Mouse (Mus musculus) embryonic facial prominence, embryonic 14.5 days (tissue): ENCODE results near the gene Mrpl53. TPM values are rescaled to one million over a fixed set of nuclear protein-coding genes. Genes with fewer than 3 reads are reported as not detected.

ENCODE experiments used
- ATAC-seq: fragments of 200-750 bp; cut with Nextera tagmentation; 2 replicates; pipeline ENCODE4 v1.8.0; 2017; ENCODE audit warnings: low read depth, moderate number of reproducible peaks, moderate TSS enrichment
- DNase-seq: peaks from one replicate; pipeline ENCODE4 v3.0.0-alpha.2; 2015; ENCODE audit warnings: low spot score
- H3K27ac ChIP-seq: fragments of 300-500 bp; sonication (generic); replicated peaks from 2 replicates; pipeline ENCODE4 v1.5.1; 2014; ENCODE audit warnings: low read depth, mild to moderate bottlenecking, low read length, moderate library complexity
- H3K27me3 ChIP-seq: fragments of 300-500 bp; sonication (generic); replicated peaks from 2 replicates; pipeline ENCODE4 v1.6.1; 2014; ENCODE audit warnings: low read length; ENCODE audit not compliant: control insufficient read depth, insufficient read depth
- H3K36me3 ChIP-seq: fragments of 300-500 bp; sonication (generic); 2 replicates; pipeline ENCODE4 v1.6.1; 2014; ENCODE audit warnings: low read length, mixed read lengths; ENCODE audit not compliant: control insufficient read depth, insufficient read depth
- H3K4me1 ChIP-seq: fragments of 300-500 bp; sonication (generic); 2 replicates; pipeline ENCODE4 v1.6.1; 2014; ENCODE audit warnings: antibody characterized with exemption, low read length; ENCODE audit not compliant: control insufficient read depth, insufficient read depth
- H3K4me2 ChIP-seq: fragments of 300-500 bp; sonication (generic); 2 replicates; pipeline ENCODE4 v1.6.1; 2014; ENCODE audit warnings: low read depth, mild to moderate bottlenecking, low read length, moderate library complexity, mixed read lengths
- H3K4me3 ChIP-seq: fragments of 300-500 bp; sonication (generic); 2 replicates; pipeline ENCODE4 v1.5.1; 2014; ENCODE audit warnings: low read depth, mild to moderate bottlenecking, low read length
- H3K9ac ChIP-seq: fragments of 300-500 bp; sonication (generic); 2 replicates; pipeline ENCODE4 v1.6.1; 2014; ENCODE audit warnings: low read depth, mild to moderate bottlenecking, low read length, moderate library complexity, mixed read lengths
- H3K9me3 ChIP-seq: fragments of 300-500 bp; sonication (generic); 2 replicates; pipeline ENCODE4 v1.6.1; 2016; ENCODE audit warnings: low read length; ENCODE audit not compliant: control insufficient read depth
- WGBS: fragments of 180-500 bp; shearing (Covaris S2); extraction: QIAGEN DNeasy Blood & Tissue Kit; methylation state at CpG from one replicate; pipeline ENCODE4 v1.1.7; 2014; 5-methylcytosine and 5-hydroxymethylcytosine counted together
- polyA plus RNA-seq: library from polyadenylated mRNA; unstranded; fragments of >200 nt; fragmentation: Nextera tagmentation; extraction: Ambion mirVana; gene quantifications from 2 replicates; pipeline ENCODE4 v1.2.1, GENCODE M21; 2014

Gene Mrpl53
- polyA plus RNA-seq, 1 experiment from 2014 or later: 145 TPM

DNA sequence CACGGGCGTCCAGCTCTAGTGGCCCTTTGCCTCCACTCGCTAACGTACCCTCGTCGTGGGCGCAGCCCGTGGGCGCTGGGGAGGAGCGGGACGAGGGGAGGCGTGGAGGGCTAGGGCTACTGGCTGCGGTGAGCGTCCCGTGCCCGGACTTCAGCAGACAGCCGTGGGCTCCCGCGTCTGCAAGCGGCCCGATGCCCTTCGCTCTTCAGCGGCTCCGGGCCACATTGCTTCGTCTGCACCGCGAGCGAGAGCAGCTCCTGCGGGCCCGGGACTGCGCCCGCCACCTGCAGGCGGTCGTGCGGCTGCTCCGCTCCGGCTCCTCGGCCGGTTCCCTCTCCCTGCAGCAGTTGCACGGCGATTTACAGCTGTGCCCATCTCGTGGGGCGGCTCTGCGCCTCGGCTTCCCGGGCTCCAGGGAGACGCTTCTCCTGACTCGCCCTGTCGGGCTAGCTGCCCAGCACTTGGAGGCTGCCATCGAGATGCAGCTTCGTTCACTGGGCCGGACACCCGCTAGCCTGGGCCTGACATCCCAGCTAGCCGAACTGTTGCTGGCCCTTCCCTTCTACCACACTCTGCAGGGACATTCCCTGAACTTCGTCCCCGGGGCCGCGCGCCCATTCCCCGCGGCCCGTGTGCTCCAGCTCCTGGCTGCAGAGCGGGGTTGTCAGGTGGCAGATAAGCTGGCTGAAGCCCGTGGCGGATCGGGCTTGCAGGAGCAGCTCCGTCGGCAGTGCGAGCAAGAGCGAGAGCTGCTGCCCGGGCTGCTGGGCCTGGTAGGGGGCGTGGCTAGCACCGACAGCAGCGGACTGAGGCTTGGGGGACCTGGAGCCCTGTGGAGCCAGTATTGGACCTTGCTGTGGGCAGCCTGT, 6.9 kb upstream of the Mrpl53 start:
- DNase-seq (peak; percentile 79), ATAC-seq (peak; percentile 82)
- H3K9ac ChIP-seq: peak overlapping the region; percentile 73
- H3K27ac ChIP-seq: peak overlapping the region; percentile 74
- H3K36me3 ChIP-seq: 0 out of 2 replicates have a peak, but pooled peaks cover 3% of the 10 kb centered on the region
- peaks cover 5% of the 10 kb centered on the region; the same call in 1 of the 2 replicates for H3K4me1 ChIP-seq
- H3K4me3 ChIP-seq: peak overlapping the region; percentile 73
- H3K4me2 ChIP-seq: peak overlapping the region; percentile 97
- H3K27me3 ChIP-seq: 0 out of 2 replicates have a peak, but pooled peaks cover 5% of the 10 kb centered on the region
- H3K9me3 ChIP-seq: no peaks in the 10 kb centered on the region
- under 1% methylated on average over 58 of the region's 74 CpGs for WGBS

DNA sequence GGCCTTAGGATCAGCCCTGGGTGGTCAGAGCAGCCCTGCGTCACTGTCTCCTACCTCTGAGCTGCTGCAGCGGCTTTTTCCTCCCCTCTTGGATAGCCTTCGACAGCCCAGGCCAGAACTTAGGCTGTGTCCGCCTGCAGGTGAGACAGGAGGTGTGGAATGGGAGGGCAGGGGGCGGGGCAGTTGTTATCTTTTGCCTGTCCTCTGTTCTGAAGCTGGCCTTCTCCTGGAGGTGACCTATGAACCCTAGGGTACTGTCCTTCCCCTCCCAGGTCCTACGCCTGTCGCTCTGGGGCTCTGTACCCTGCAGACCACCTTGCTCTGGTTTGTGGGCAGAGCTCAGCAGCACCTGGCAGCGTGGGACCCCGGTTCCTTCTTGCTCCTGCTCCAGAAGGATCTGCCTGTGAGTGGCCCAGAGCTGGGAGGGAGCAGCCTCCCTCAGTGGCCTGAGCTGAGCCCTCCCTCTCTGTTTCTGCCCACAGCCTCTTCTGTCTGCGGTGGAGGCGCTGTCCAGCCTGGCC, 5.7 kb upstream of the Mrpl53 start:
- Histone ChIP-seq H3K9ac (peak overlapping the region; percentile 73), H3K9me3 (no peaks in the 10 kb centered on the region), H3K27ac (no peak overlapping the region), H3K4me1 (peaks cover 9% of the 10 kb centered on the region), H3K4me3 (no peak overlapping the region), H3K4me2 (peak overlapping the region; percentile 97), H3K27me3 (0 out of 2 replicates have a peak, but pooled peaks cover 5% of the 10 kb centered on the region), H3K36me3 (0 out of 2 replicates have a peak, but pooled peaks cover 3% of the 10 kb centered on the region)
- ATAC-seq (no peak), DNase-seq (no peak)
- WGBS: 52% methylated on average over 11 of the region's 11 CpGs

DNA sequence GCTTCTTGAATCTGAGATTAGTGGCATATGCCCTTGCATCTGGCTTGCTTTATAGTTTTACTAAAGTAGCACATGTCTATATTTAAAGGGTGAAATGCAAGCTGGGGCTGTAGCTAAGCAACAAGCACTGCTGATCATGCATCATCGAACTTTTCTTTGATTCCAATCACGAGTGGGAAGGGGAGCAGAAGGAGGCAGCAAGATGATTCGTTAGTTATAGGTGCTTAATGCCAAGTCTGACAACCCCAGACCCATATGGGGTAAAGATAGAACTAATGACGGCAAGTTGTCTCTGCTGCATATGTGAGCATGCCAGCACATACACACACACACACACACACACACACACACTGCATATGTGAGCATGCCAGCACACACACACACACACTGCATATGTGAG, 4.7 kb upstream of the Mrpl53 start:
- Histone ChIP-seq H3K9ac (no peak overlapping the region), H3K4me1 (peaks cover 12% of the 10 kb centered on the region), H3K4me2 (no peak overlapping the region), H3K27me3 (0 out of 2 replicates have a peak, but pooled peaks cover 5% of the 10 kb centered on the region), H3K36me3 (0 out of 2 replicates have a peak, but pooled peaks cover 3% of the 10 kb centered on the region), H3K4me3 (no peak overlapping the region), H3K27ac (no peak overlapping the region), H3K9me3 (no peaks in the 10 kb centered on the region)
- 67% methylated on average over 4 of the region's 4 CpGs for WGBS
- no peak for DNase-seq
- ATAC-seq: no peak

DNA sequence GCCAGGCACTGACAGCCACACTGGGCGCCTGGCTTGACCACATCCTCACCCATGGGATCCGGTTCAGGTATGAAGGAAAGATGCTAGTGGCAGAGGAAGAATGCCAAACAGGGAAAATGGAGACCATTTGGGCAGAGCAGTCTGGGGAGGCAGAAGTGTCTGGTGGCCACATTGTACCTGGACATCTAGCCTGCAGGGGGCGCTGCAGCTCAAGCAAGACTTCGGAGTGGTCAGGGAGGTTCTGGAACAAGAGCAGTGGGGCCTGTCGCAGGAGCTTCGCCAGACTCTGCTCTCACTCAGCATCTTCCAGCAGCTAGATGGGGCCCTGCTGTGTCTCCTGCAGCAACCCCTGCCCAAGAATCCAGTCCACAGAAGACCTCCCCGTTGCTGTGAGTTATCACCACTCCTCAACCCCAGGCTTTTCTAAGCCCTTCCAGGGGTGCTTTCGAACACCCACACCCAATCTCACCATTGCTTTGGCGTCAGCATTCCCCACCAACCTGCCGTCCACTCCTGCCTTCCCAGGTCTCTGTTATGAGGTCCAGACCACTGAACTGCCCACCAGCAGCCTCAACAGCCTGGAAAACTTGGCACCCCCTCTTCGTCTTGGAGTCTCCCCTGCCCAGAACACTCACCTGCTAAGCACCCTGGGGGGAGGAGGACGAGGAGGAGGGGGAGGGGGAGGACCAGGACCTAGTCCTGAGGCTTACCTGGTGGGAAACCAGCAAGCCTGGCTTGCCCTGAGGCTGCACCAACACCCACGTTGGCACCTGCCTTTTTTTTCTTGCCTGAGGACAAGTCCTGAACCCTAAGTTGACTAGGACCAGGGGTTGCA, 1.1 kb upstream of the Mrpl53 start:
- DNase-seq (peak; percentile 75), ATAC-seq (peak; percentile 48)
- peaks cover 7% of the 10 kb centered on the region; the same call in 1 of the 2 replicates for H3K36me3 ChIP-seq
- H3K4me1 ChIP-seq: peaks cover 16% of the 10 kb centered on the region
- H3K9me3 ChIP-seq: no peaks in the 10 kb centered on the region
- peak overlapping the region; percentile 90 for H3K4me2 ChIP-seq
- H3K4me3 ChIP-seq: peak overlapping the region; percentile 91
- H3K27me3 ChIP-seq: no peaks in the 10 kb centered on the region
- 35% methylated on average over 12 of the region's 13 CpGs for WGBS
- peak overlapping the region; percentile 86 for H3K9ac ChIP-seq
- H3K27ac ChIP-seq: peak overlapping the region; percentile 67; the same call in 1 of the 2 replicates

DNA sequence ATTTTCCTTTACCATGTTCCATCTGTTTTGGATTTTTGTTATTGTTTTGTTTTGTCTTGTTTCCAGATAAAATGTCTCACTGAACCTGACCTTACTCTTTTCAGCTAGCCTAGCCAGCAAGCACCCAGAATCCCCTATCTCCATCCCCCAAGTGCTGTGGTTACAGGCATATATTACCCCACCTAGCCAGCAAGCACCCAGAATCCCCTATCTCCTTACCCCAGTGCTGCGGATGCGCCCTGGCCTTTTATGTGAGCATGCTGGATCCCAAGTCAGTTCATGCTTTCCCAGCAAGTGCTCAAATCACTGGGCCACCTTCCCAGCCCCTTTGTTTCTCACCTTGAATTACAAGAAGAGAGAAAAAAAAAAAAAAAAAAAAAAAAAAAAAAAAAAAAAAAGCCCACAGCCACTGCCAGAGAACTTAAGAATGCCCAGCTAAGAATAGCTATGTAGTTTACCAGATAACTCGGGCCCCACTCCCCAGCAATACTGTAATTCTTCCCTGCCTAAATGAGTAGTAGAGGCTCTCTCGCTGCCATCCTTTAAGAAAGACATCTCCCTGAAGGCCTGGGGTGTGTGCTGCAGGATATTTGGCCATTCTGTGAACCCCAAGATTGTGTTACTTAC, 2.8 kb downstream of the Mrpl53 start:
- Histone ChIP-seq H3K4me3 (no peak overlapping the region), H3K27me3 (no peaks in the 10 kb centered on the region), H3K4me1 (peaks cover 19% of the 10 kb centered on the region), H3K9me3 (no peaks in the 10 kb centered on the region), H3K36me3 (peaks cover 4% of the 10 kb centered on the region; the same call in 1 of the 2 replicates), H3K9ac (no peak overlapping the region), H3K4me2 (no peak overlapping the region), H3K27ac (no peak overlapping the region)
- DNase-seq (no peak), ATAC-seq (no peak)
- 88% methylated on average over 4 of the region's 4 CpGs for WGBS

DNA sequence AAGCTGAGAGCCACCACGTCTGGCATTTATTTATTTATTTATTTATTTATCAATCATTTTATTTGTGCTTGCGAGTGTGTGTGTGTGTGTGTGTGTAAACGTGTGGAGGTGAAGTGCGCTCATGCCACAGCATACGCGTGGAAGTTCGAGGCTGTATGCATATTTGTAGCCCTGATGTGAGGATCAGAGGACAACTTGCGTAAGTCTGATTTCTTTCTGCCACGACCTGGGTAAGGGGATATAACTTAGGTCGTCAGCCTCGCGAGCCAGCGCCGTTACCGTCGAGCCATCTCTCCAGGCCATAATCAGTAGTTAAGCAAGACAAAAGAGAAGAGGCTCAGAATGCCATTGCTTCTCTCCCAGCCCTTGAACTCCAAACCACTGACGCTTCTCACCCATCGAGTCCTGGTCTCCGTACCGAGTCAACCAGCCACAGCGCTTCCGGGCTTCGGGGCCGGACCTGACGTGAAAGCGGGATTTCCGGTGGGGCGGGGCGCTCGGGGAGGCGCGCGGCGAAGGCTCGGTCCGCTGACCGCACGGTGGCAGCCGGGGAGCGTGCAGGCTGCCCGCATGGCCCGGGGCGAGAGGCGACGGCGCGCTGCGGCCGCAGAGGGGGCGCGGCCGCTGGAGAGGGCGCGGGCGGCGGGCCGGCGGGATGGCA, 6.3 kb downstream of the Mrpl53 start, which contains the start of gene Mogs:
TSS of gene Mogs (plus strand) at position 486 of the 661 bp plus-strand sequence.
- H3K9ac ChIP-seq: peak within 1 kb of the TSS; percentile 85
- no peaks in the 10 kb centered on the region for H3K27me3 ChIP-seq
- peaks cover 31% of the 10 kb centered on the region for H3K36me3 ChIP-seq
- H3K27ac ChIP-seq: peak within 1 kb of the TSS; percentile 77
- H3K9me3 ChIP-seq: no peaks in the 10 kb centered on the region
- under 1% methylated on average over 39 of the region's 58 CpGs for WGBS
- DNase-seq: peak; percentile 95
- peak within 1 kb of the TSS; percentile 74 for H3K4me2 ChIP-seq
- ATAC-seq: peak; percentile 93
- peak within 1 kb of the TSS; percentile 60 for H3K4me3 ChIP-seq
- H3K4me1 ChIP-seq: peaks cover 15% of the 10 kb centered on the region

DNA sequence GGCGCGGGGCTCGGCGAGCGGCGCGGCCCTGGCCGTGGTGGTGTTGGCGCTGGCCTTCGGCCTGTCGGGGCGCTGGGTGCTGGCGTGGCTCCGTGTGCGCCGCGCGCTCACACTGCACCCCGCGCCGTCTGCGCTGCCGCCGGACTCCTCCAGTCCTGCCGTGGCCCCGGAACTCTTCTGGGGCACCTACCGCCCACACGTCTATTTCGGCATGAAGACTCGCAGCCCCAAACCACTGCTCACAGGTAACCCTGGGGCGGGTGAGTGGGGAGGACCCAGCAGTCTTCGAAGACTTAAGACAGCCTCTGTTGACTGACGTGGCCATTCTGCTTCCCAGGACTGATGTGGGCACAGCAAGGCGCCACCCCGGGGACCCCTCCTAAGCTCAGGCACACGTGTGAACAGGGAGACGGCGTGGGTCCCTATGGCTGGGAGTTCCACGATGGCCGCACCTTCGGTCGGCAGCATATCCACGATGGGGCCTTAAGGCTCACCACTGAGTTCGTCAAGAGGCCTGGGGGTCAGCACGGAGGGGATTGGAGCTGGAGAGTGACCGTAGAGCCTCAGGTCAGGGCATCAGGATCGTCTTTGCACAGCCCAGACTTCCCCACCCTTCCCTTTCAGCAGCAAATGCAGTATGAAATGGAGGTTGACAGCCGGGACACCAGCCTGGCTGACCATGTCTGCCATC, 7.0 kb downstream of the Mrpl53 start:
- Histone ChIP-seq H3K27me3 (no peaks in the 10 kb centered on the region), H3K9me3 (no peaks in the 10 kb centered on the region), H3K4me2 (peak overlapping the region; percentile 74), H3K4me1 (peaks cover 19% of the 10 kb centered on the region), H3K36me3 (peaks cover 30% of the 10 kb centered on the region), H3K4me3 (peak overlapping the region; percentile 60), H3K9ac (peak overlapping the region; percentile 85), H3K27ac (peak overlapping the region; percentile 77)
- WGBS: 1% methylated on average over 19 of the region's 48 CpGs
- ATAC-seq (peak; percentile 66), DNase-seq (no peak)
